Mouse (Mus musculus) testis, adult 2 months (tissue): ENCODE results near the gene Stc2.

Experiments used
- CTCF ChIP-seq: fragments of 200-500 bp; IDR thresholded peaks from 2 replicates; pipeline ENCODE4 v1.5.1; 2012; ENCODE audit warnings: low read depth, mild to moderate bottlenecking, inconsistent platforms, low read length, moderate library complexity; ENCODE audit not compliant: control insufficient read depth, insufficient read depth, insufficient replicate concordance
- POLR2A ChIP-seq: fragments of 200-500 bp; IDR thresholded peaks from 2 replicates; pipeline ENCODE4 v1.6.1; 2012; ENCODE audit warnings: low read depth, mild to moderate bottlenecking, inconsistent platforms, low read length, moderate library complexity; ENCODE audit not compliant: control insufficient read depth

DNA sequence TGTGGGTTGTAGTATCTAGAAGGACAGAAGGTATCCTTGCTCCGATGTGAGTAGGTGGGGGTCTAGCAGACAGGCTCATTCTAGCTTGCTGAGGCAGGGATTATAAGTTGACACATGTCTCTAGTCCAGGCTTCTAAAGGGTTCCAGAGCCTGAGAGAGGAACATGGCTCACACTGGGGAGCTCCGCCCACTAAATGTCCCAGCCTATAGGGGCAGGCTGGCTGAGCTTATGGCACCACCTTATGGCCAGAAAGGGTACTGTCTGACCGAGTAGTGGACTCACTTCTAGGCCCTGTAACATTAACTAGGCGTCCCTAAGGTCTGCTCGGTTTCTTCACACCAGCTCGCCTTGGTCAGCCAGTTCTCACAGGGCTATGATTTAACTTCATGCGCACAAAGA, 3.6 kb upstream of the Stc2 start:
- TF ChIP-seq CTCF (peak; percentile 66; the same call in 1 of the 2 replicates), POLR2A (no peak)
